Mouse (Mus musculus) liver, adult 2 months (tissue): ENCODE data around the gene Lrrc49. TPM values are rescaled to one million over a fixed set of nuclear protein-coding genes. Genes with fewer than 3 reads are reported as not detected.
A peak's percentile ranks its signal among the peaks of the same experiment; 100 is the strongest.

Experiments
- DNase-seq: peaks from one replicate; pipeline ENCODE4 v3.0.0-alpha.2; 2011; ENCODE audit warnings: low read depth, low spot score; ENCODE audit errors: extremely low read depth
- H3K27ac ChIP-seq: fragments of 200-500 bp; replicated peaks from 2 replicates; pipeline ENCODE4 v1.5.1; 2012; ENCODE audit warnings: low read depth, mild to moderate bottlenecking, control low read depth, inconsistent platforms, low read length; ENCODE audit not compliant: insufficient read depth
- H3K27me3 ChIP-seq: fragments of 200-500 bp; 2 replicates; pipeline ENCODE4 v1.6.1; 2012; ENCODE audit warnings: mild to moderate bottlenecking, moderate library complexity, low read length, inconsistent platforms; ENCODE audit not compliant: control insufficient read depth, insufficient read depth
- H3K36me3 ChIP-seq: fragments of 200-500 bp; 2 replicates; pipeline ENCODE4 v1.6.1; 2012; ENCODE audit warnings: low read length, inconsistent platforms; ENCODE audit not compliant: control insufficient read depth, insufficient read depth
- H3K4me1 ChIP-seq: fragments of 200-500 bp; 2 replicates; pipeline ENCODE4 v1.6.1; 2011; ENCODE audit warnings: low read length; ENCODE audit not compliant: control insufficient read depth, insufficient read depth
- H3K4me3 ChIP-seq: fragments of 200-500 bp; 2 replicates; pipeline ENCODE4 v1.5.1; 2011; ENCODE audit warnings: low read depth, mild to moderate bottlenecking, control low read depth, low read length, moderate library complexity; ENCODE audit not compliant: insufficient read depth
- H3K79me2 ChIP-seq: fragments of 200-500 bp; 2 replicates; pipeline ENCODE4 v1.6.1; 2012; ENCODE audit warnings: inconsistent platforms, mild to moderate bottlenecking, low read length, moderate library complexity; ENCODE audit not compliant: control insufficient read depth, insufficient read depth
- H3K9ac ChIP-seq: fragments of 200-500 bp; 2 replicates; pipeline ENCODE4 v1.6.1; 2012; ENCODE audit warnings: low read depth, mild to moderate bottlenecking, control low read depth, inconsistent platforms, low read length
- CTCF ChIP-seq: fragments of 200-500 bp; IDR thresholded peaks from 2 replicates; pipeline ENCODE4 v1.5.1; 2011; ENCODE audit warnings: low read depth, low read length, control low read depth
- POLR2A ChIP-seq: fragments of 200-500 bp; IDR thresholded peaks from 2 replicates; pipeline ENCODE4 v1.6.1; 2011; ENCODE audit warnings: low read length, control low read depth; ENCODE audit not compliant: insufficient read depth; ENCODE audit errors: extremely low read depth
- WGBS: fragments of 180-500 bp; shearing (Covaris S2); methylation state at CpG from one replicate; pipeline ENCODE4 v1.1.7; 2018; 5-methylcytosine and 5-hydroxymethylcytosine counted together
- polyA plus RNA-seq: library from polyadenylated mRNA; depleted of rRNA; stranded (reverse); fragments of >200 nt; gene quantifications from 2 replicates; pipeline ENCODE4 v1.2.3, GENCODE M21; 2012
- total RNA-seq: library from RNA; depleted of rRNA; stranded (reverse); fragments of >200 nt; gene quantifications from 2 replicates; pipeline ENCODE4 v1.2.3, GENCODE M21; 2014

The Lrrc49 gene
- total and polyA plus RNA-seq, 2 experiments, result 0.17 to 0.28 TPM

- Histone ChIP-seq H3K79me2 (no peaks in the 10 kb centered on the region), H3K27ac (no peak overlapping the region), H3K4me1 (no peaks in the 10 kb centered on the region), H3K27me3 (0 out of 2 replicates have a peak, but pooled peaks cover 2% of the 10 kb centered on the region), H3K4me3 (no peak overlapping the region), H3K36me3 (no peaks in the 10 kb centered on the region), H3K9ac (no peak overlapping the region)
- WGBS, result 85% methylated on average over 2 of the region's 2 CpGs
- DNase-seq, result no peak
- TF ChIP-seq POLR2A (no peak), CTCF (no peak)
These were observed 83.0 kb downstream of the Lrrc49 start for GRCm38 (mm10) chr9:60604971-60605370.

DNA sequence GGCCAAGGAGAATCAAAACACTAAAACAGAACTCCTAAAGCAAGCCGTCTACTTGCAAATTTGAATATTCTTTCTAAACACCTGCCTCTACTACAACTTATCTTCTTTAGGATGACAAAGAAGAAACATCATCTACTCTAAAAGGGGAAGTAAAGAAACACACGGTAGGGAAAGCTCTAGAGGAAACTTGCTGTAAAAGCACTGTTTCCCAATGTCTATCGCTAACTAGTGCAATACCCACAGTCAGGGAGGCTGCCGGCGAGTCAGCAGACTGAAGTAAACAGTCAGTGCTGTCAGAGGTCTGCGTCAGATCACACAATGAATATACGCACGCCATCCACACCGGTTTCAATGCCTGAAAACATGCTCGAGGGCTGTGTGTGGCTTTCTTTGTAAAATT, 86.0 kb downstream of the Lrrc49 start:
- Histone ChIP-seq H3K4me1 (no peaks in the 10 kb centered on the region), H3K27me3 (no peaks in the 10 kb centered on the region), H3K9ac (no peak overlapping the region), H3K79me2 (no peaks in the 10 kb centered on the region), H3K36me3 (no peaks in the 10 kb centered on the region), H3K27ac (no peak overlapping the region), H3K4me3 (no peak overlapping the region)
- WGBS, result 73% methylated on average over 10 of the region's 10 CpGs
- DNase-seq, result no peak
- no peak for TF ChIP-seq CTCF
- TF ChIP-seq POLR2A, result no peak

DNA sequence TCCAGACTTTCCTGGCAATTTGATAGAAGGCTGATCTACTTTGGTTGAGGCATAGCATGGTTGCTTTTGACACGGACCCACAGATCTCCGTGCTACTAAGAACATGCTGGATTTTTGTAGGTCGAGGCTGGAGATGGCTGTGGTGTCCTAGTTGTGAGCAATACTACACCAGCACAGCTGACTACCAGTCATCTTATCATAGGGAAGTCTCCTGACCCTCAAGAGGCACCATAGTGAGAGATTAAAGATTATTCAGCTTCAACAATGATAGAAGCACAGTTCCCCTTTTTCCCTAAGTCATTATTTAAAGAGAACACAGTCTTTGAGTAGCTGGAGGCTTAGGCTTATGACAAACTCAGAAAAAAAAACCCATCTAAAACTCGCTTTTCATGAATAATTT, 87.7 kb downstream of the Lrrc49 start:
- WGBS, result 80% methylated on average over 4 of the region's 4 CpGs
- Histone ChIP-seq H3K4me3 (no peak overlapping the region), H3K9ac (no peak overlapping the region), H3K4me1 (no peaks in the 10 kb centered on the region), H3K27ac (no peak overlapping the region), H3K36me3 (no peaks in the 10 kb centered on the region), H3K79me2 (no peaks in the 10 kb centered on the region), H3K27me3 (no peaks in the 10 kb centered on the region)
- DNase-seq, result no peak
- TF ChIP-seq CTCF (no peak), POLR2A (no peak)

DNA sequence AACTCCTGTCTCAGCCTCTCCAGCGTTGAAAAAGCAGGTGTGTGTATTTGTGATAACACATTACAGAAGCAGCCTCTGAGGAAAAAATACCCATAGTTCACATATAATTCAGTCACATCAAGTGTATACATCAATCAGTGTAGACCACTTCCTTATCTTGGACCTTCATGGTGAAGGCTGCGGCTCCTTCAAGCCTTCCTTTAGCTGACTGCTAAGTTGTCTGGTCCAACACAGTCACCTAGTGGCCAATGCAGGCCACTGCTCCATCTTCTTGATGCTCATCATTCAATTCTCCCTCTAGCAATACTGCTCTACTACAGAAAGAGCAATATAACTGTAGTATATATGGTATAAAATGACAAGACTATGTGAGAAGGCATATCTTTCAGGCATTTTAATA, 88.5 kb downstream of the Lrrc49 start:
- DNase-seq, result no peak
- TF ChIP-seq CTCF, result peak; percentile 40; the same call in 1 of the 2 replicates
- TF ChIP-seq POLR2A, result no peak

DNA sequence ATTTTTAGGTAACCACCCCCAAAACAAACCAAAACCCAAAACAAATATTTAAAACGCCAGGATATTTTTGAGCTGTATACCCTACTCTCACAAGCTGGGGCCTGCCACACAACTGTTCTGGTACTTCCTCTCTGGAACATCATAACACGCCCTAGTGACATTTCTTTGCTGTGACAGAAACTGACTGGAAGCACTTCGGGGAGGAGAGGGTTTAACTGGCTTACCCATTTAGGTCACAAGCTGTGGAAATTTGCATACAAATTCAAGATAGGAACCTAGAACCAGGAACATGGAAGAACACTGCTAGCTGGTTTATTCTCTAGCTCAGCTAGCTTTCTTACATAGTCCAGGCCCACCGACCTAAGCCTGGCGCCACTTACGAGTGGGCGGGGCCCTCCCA, 92.6 kb downstream of the Lrrc49 start:
- Histone ChIP-seq H3K36me3 (no peaks in the 10 kb centered on the region), H3K4me1 (no peaks in the 10 kb centered on the region), H3K27me3 (no peaks in the 10 kb centered on the region), H3K27ac (no peak overlapping the region), H3K9ac (no peak overlapping the region), H3K79me2 (no peaks in the 10 kb centered on the region), H3K4me3 (no peak overlapping the region)
- TF ChIP-seq CTCF (no peak), POLR2A (no peak)
- DNase-seq, result no peak
- 81% methylated on average over 7 of the region's 7 CpGs for WGBS

More for the DNA sequence above, 88.5 kb downstream of the Lrrc49 start:
- Histone ChIP-seq H3K9ac (no peak overlapping the region), H3K36me3 (no peaks in the 10 kb centered on the region), H3K4me3 (no peak overlapping the region; the same call in 1 of the 2 replicates), H3K27me3 (no peaks in the 10 kb centered on the region), H3K4me1 (no peaks in the 10 kb centered on the region), H3K79me2 (no peaks in the 10 kb centered on the region), H3K27ac (no peak overlapping the region)
- WGBS, result 63% methylated on average over 2 of the region's 2 CpGs

- DNase-seq, result no peak
- Histone ChIP-seq H3K27me3 (no peaks in the 10 kb centered on the region), H3K4me1 (no peaks in the 10 kb centered on the region), H3K4me3 (no peak overlapping the region), H3K79me2 (no peaks in the 10 kb centered on the region), H3K36me3 (no peaks in the 10 kb centered on the region), H3K27ac (no peak overlapping the region), H3K9ac (no peak overlapping the region)
- 86% methylated on average over 6 of the region's 6 CpGs for WGBS
- no peak for TF ChIP-seq CTCF
- TF ChIP-seq POLR2A, result no peak
These were observed 95.0 kb downstream of the Lrrc49 start for GRCm38 (mm10) chr9:60592974-60593373.
